Mouse (Mus musculus) limb, embryonic 14.5 days (tissue): ENCODE measurements around the gene Arpc4. TPM values are rescaled to one million over a fixed set of nuclear protein-coding genes. Genes with fewer than 3 reads are reported as not detected.
A peak's percentile ranks its signal among the peaks of the same experiment; 100 is the strongest.

Source experiments
- ATAC-seq: fragments of 200-750 bp; cut with Nextera tagmentation; 2 replicates; pipeline ENCODE4 v1.8.0; 2017; ENCODE audit warnings: low read depth, moderate number of reproducible peaks, moderate TSS enrichment; ENCODE audit not compliant: low FRiP score
- DNase-seq: peaks from one replicate; pipeline ENCODE4 v3.0.0-alpha.2; 2015; ENCODE audit warnings: low spot score
- H3K27ac ChIP-seq: fragments of 300-500 bp; sonication (generic); replicated peaks from 2 replicates; pipeline ENCODE4 v1.5.1; 2014; ENCODE audit warnings: low read depth, mild to moderate bottlenecking, low read length, moderate library complexity, mixed read lengths
- H3K27me3 ChIP-seq: fragments of 300-500 bp; sonication (generic); 2 replicates; pipeline ENCODE4 v1.6.1; 2014; ENCODE audit warnings: low read length, mixed read lengths; ENCODE audit not compliant: control insufficient read depth, insufficient read depth
- H3K36me3 ChIP-seq: fragments of 300-500 bp; sonication (generic); 2 replicates; pipeline ENCODE4 v1.6.1; 2014; ENCODE audit warnings: mild to moderate bottlenecking, low read length, moderate library complexity, mixed read lengths; ENCODE audit not compliant: control insufficient read depth, insufficient read depth
- H3K4me1 ChIP-seq: fragments of 300-500 bp; sonication (generic); 2 replicates; pipeline ENCODE4 v1.6.1; 2014; ENCODE audit warnings: antibody characterized with exemption, low read length, mixed read lengths; ENCODE audit not compliant: control insufficient read depth, insufficient read depth
- H3K4me2 ChIP-seq: fragments of 300-500 bp; sonication (generic); replicated peaks from 2 replicates; pipeline ENCODE4 v1.6.1; 2014; ENCODE audit warnings: low read depth, mild to moderate bottlenecking, low read length, moderate library complexity; ENCODE audit not compliant: severe bottlenecking
- H3K4me3 ChIP-seq: fragments of 300-500 bp; sonication (generic); replicated peaks from 2 replicates; pipeline ENCODE4 v1.5.1; 2014; ENCODE audit warnings: low read length
- H3K9ac ChIP-seq: fragments of 300-500 bp; sonication (generic); 2 replicates; pipeline ENCODE4 v1.6.1; 2014; ENCODE audit warnings: mild to moderate bottlenecking, low read depth, low read length, moderate library complexity; ENCODE audit not compliant: severe bottlenecking
- H3K9me3 ChIP-seq: fragments of 300-500 bp; sonication (generic); 2 replicates; pipeline ENCODE4 v1.6.1; 2016; ENCODE audit warnings: low read length; ENCODE audit not compliant: control insufficient read depth
- POLR2A ChIP-seq: fragments of 200-500 bp; IDR thresholded peaks from 2 replicates; pipeline ENCODE4 v1.8.0; 2012; ENCODE audit warnings: inconsistent platforms, mild to moderate bottlenecking, moderate library complexity, borderline replicate concordance; ENCODE audit not compliant: insufficient read depth, insufficient read length; ENCODE audit errors: extremely low read depth
- WGBS: fragments of 180-500 bp; shearing (Covaris S2); extraction: QIAGEN DNeasy Blood & Tissue Kit; methylation state at CpG from one replicate; pipeline ENCODE4 v1.1.7; 2014; 5-methylcytosine and 5-hydroxymethylcytosine counted together
- polyA plus RNA-seq, 2 experiments: library from polyadenylated mRNA; depleted of rRNA in 1 of 2; stranded (reverse) in 1 of 2; unstranded in 1 of 2; fragments of >200 nt; fragmentation: Nextera tagmentation in 1 of 2; extraction: Ambion mirVana in 1 of 2; gene quantifications; 2 replicates each; pipeline versions ENCODE4 v1.2.1 to v1.2.3; 2012 to 2014

The Arpc4 gene
- polyA plus RNA-seq, 2 experiments: 99.1 to 223 TPM

DNA sequence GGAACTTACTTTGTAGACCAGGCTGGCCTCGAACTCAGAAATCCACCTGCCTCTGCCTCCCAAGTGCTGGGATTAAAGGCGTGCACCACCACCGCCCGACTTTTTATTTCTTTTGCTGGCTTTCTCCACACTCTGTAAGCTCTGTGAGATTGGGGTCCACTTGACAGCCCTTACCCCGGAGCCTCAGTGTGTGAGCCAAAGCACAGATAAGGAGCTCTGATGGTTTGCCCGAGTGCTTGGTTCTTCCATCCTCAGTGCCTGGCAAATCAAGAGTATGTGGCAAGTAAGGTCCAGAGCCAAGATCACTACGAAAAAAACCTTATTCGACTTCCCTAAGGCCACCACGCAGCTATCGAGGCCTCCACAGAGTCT is 14.1 kb downstream of the Arpc4 start:
- H3K9ac ChIP-seq: peak overlapping the region; percentile 73
- H3K36me3 ChIP-seq: peaks cover 47% of the 10 kb centered on the region
- peak overlapping the region; percentile 89 for H3K4me2 ChIP-seq
- no peaks in the 10 kb centered on the region for H3K9me3 ChIP-seq
- TF ChIP-seq POLR2A: no peak
- ATAC-seq (peak; percentile 7; the same call in 1 of the 2 replicates), DNase-seq (no peak)
- 26% methylated on average over 10 of the region's 10 CpGs for WGBS
- H3K27ac ChIP-seq: no peak overlapping the region; the same call in 1 of the 2 replicates
- H3K4me3 ChIP-seq: peak overlapping the region; percentile 44
- H3K27me3 ChIP-seq: no peaks in the 10 kb centered on the region
- H3K4me1 ChIP-seq: no peaks in the 10 kb centered on the region

DNA sequence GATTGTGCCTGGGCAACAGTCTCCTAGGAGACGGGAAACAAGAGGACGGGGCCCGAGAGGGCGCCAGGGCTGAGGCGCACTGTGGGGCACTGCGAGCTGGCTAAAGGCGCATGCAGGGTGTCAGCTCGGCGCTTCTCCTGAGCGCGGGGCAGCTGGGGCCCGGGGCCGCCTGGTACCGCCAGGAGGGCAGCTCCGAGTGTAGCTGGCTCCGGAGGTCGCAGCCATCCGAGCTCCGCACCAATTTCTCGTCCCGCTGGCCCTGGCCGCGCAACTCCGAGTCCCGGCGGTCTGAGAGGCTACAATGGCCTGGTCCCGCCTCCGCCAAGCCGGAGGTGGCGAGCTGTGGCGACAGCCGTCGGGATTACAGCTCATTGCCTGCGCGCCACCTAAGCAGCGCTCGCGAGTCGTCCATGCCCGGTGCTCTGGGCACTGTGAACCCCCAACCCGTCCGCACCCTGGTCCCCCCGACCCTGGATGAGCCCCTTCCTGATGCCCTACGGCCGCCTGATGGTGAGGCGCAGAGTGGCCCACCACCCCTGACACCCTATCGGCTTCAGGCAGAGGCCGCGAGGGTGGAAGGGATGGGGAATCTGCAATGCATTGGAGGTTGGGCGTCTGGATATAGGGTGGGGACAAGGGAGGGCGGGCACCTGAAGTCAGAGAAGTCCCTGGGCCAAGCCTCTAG is 14.6 kb downstream of the Arpc4 start:
- H3K4me3 ChIP-seq: peak overlapping the region; percentile 44
- H3K27me3 ChIP-seq: no peaks in the 10 kb centered on the region
- peak; percentile 64 for ATAC-seq
- H3K4me2 ChIP-seq: peak overlapping the region; percentile 89
- H3K27ac ChIP-seq: peak overlapping the region; percentile 19; the same call in 1 of the 2 replicates
- WGBS: 2% methylated on average over 42 of the region's 51 CpGs
- H3K4me1 ChIP-seq: no peaks in the 10 kb centered on the region
- TF ChIP-seq POLR2A: 0 out of 2 replicates have a peak, but pooled peaks have one; percentile 27
- peaks cover 42% of the 10 kb centered on the region for H3K36me3 ChIP-seq
- peak; percentile 21 for DNase-seq
- no peaks in the 10 kb centered on the region for H3K9me3 ChIP-seq
- H3K9ac ChIP-seq: peak overlapping the region; percentile 73

GRCm38 (mm10) chr6:113393951-113394350 is 16.0 kb downstream of the Arpc4 start:
- Histone ChIP-seq H3K27ac (no peak overlapping the region), H3K27me3 (no peaks in the 10 kb centered on the region), H3K9ac (no peak overlapping the region), H3K4me2 (no peak overlapping the region), H3K4me3 (no peak overlapping the region), H3K4me1 (no peaks in the 10 kb centered on the region), H3K36me3 (peaks cover 30% of the 10 kb centered on the region), H3K9me3 (no peaks in the 10 kb centered on the region)
- WGBS: 85% methylated on average over 6 of the region's 6 CpGs
- DNase-seq (no peak), ATAC-seq (no peak)
- no peak for TF ChIP-seq POLR2A

DNA sequence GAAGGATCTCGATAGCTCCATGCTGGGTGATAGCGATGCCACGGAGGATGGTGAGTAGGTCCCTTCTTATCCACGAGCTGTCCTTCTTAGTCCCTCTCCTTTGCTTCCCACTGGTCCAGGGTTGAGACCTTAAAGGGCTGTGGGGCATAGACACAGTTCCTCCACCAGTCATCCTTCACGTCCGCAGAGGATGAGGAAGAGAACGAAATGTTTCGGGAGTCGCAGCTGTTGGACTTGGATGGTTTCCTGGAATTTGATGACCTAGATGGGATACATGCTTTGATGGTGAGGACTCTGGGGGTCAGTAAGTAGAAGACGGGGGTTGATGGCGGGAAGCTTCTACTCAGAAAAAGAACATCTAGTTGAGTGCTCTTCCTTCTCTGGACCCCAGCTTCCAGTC is 16.9 kb downstream of the Arpc4 start:
- H3K27ac ChIP-seq: no peak overlapping the region
- no peak for DNase-seq
- no peak overlapping the region for H3K4me3 ChIP-seq
- TF ChIP-seq POLR2A: no peak
- whole genome bisulfite sequencing: 92% methylated on average over 11 of the region's 11 CpGs
- H3K4me1 ChIP-seq: no peaks in the 10 kb centered on the region
- no peak overlapping the region for H3K4me2 ChIP-seq
- ATAC-seq: no peak
- peaks cover 22% of the 10 kb centered on the region for H3K36me3 ChIP-seq
- no peaks in the 10 kb centered on the region for H3K27me3 ChIP-seq
- H3K9ac ChIP-seq: no peak overlapping the region
- no peaks in the 10 kb centered on the region for H3K9me3 ChIP-seq

- 95% methylated on average over 6 of the region's 6 CpGs for WGBS
- Histone ChIP-seq H3K27me3 (no peaks in the 10 kb centered on the region), H3K9ac (no peak overlapping the region)
Measured at GRCm38 (mm10) chr6:113395501-113395900, 17.6 kb downstream of the Arpc4 start.

More at GRCm38 (mm10) chr6:113395501-113395900, 17.6 kb downstream of the Arpc4 start:
- H3K27ac ChIP-seq: no peak overlapping the region
- H3K9me3 ChIP-seq: no peaks in the 10 kb centered on the region
- no peak for DNase-seq
- ATAC-seq: no peak
- H3K4me1 ChIP-seq: no peaks in the 10 kb centered on the region
- H3K4me2 ChIP-seq: no peak overlapping the region
- no peak overlapping the region for H3K4me3 ChIP-seq
- peaks cover 15% of the 10 kb centered on the region for H3K36me3 ChIP-seq
- TF ChIP-seq POLR2A: no peak
